Mouse (Mus musculus): ENCODE data around the gene Ss18l1. TPM values are rescaled to one million over a fixed set of nuclear protein-coding genes. Genes with fewer than 3 reads are reported as not detected.

The Ss18l1 gene
- polyA plus RNA-seq, 1 experiment from 2014 or later, result 1.6 TPM

DNA sequence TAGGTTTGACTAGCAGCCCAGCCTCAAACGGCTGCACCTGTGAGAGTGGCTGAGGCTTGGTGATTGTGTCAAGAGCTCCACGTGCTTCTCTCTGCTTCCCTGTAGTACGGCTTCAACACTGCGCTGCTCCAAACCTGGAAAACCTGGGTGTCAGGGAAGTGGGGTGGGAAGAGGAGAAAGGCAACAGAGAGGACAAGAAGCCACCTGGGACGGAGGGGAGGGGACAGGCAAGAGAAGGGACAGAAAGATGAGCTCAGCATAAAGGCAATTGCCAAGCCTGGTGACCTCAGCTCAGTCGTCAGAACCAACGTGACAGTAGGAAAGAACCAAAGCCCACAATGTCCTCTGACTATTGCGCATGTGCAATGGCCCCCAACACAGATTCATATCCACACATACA, 21.4 kb upstream of the Ss18l1 start:
- no peak for ATAC-seq
- no peak overlapping the region for H3K4me3 ChIP-seq
- H3K9me3 ChIP-seq (replicated peaks), result no peaks in the 10 kb centered on the region
- no peak overlapping the region for H3K4me2 ChIP-seq
- no peaks in the 10 kb centered on the region for H3K36me3 ChIP-seq
- peaks cover 15% of the 10 kb centered on the region for H3K4me1 ChIP-seq
- H3K27ac ChIP-seq, result no peak overlapping the region
- 65% methylated on average over 8 of the region's 8 CpGs for WGBS (ENCODE audit: insufficient replicate concordance)
- H3K27me3 ChIP-seq (replicated peaks), result peaks cover 48% of the 10 kb centered on the region
- H3K9ac ChIP-seq, result no peak overlapping the region

DNA sequence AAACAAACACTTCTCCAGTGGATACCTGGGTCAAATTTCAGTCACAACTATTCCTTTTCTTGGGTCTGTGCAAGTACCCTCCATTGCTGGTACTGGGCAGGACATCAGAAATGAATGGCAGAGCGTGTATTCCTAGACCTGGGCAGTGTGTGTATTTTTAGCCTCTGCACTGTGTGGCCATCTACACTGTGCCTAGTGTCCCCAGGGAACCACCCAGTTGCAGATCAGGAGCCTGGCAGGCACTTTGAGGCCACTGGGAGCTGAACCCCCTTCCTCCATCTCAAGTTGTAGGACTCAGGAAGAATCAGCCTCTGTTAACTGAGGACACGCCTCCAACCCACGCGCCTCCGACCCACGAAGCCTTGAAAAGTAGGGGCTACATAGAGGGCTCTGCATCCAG, 19.6 kb upstream of the Ss18l1 start:
- Histone ChIP-seq H3K9ac (no peak overlapping the region), H3K4me3 (no peak overlapping the region), H3K4me1 (peaks cover 34% of the 10 kb centered on the region), H3K9me3 (replicated peaks) (no peaks in the 10 kb centered on the region), H3K27me3 (replicated peaks) (peaks cover 48% of the 10 kb centered on the region), H3K4me2 (no peak overlapping the region), H3K36me3 (peaks cover 6% of the 10 kb centered on the region), H3K27ac (no peak overlapping the region)
- WGBS (ENCODE audit: insufficient replicate concordance), result 63% methylated on average over 6 of the region's 6 CpGs
- no peak for ATAC-seq

DNA sequence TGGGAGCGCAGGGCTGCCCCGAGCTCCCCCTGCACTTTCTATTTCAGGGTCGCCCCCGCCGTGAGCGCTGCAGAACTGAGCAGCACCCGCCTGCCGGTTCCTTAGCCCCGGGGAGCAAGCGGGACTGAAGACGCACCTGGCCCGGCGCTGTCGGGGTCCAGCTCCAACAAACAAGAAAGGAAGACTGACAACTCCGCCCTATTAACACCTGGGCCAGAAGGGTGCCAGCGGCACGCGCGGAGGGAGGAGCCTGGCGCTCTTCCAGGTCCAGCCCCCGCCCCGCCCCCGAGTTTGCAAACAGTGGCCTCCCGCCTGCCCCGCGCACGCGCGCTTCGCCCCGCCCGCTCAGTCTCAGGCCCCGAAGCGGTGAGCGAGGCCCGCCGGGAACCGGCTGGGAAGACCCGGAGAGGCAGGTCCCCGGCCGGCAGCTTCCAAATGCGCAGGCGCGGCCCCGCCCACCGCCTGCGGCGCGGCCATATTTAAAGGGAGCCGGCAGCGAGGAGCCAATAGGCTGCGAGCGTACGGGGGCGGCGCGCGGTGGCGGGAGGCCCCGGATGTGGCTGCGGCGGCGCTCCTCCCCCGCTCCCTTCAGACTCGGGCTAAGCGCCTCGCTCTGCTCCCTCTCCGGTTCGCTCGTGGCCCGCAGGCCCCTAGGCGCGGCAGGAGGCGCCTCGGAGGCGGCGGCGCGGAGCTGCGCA, 17.8 kb upstream of the Ss18l1 start, which contains the start of gene Lsm14b:
TSS of gene Lsm14b (plus strand) at position 587 of the 698 bp plus-strand sequence.
- peaks cover 42% of the 10 kb centered on the region for H3K4me1 ChIP-seq
- no peaks in the 10 kb centered on the region for H3K9me3 ChIP-seq (replicated peaks)
- peak within 1 kb of the TSS; percentile 95 for H3K27ac ChIP-seq
- WGBS (ENCODE audit: insufficient replicate concordance), result under 1% methylated on average over 79 of the region's 80 CpGs
- H3K9ac ChIP-seq, result peak within 1 kb of the TSS; percentile 82
- peaks cover 24% of the 10 kb centered on the region for H3K36me3 ChIP-seq
- H3K4me3 ChIP-seq, result peak within 1 kb of the TSS; percentile 80
- peak; percentile 95 for ATAC-seq
- peaks cover 39% of the 10 kb centered on the region for H3K27me3 ChIP-seq (replicated peaks)
- peak within 1 kb of the TSS; percentile 97 for H3K4me2 ChIP-seq

DNA sequence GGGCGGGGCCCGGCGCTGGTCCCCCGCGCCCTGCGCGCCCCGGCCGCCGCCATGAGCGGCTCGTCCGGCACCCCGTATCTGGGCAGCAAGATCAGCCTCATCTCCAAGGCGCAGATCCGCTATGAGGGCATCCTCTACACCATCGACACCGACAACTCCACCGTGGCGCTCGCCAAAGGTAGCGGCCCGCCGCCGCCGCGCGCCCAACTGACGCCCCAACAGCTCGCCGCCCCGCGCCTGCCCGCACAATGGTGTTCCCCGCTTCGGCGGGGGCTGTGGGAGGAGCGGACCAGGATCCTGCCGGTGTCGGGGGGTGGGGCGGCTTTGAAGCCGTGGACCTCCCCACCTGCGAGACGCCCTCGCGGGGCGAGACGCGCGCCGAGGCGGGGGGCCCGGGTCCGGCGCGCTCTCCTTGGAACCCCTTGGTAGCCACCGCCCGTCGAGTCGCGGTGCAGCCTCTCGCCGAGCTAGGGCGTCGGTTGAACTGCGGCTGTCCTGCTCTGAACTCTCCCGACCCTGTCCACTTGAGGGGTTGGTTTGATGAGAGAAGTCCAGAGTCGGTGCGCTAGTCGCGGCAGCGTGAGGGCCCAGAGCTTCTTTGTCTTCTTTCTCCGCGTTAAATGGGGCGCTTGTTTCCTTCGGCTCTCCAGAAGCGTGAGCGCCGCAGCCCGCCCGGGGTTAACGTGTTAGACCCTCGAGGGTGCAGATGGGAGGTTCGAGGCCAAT, 17.0 kb upstream of the Ss18l1 start:
- H3K36me3 ChIP-seq, result peaks cover 32% of the 10 kb centered on the region
- H3K27ac ChIP-seq, result peak overlapping the region; percentile 95
- H3K4me3 ChIP-seq, result peak overlapping the region; percentile 80
- H3K27me3 ChIP-seq (replicated peaks), result peaks cover 31% of the 10 kb centered on the region
- under 1% methylated on average over 83 of the region's 84 CpGs for WGBS (ENCODE audit: insufficient replicate concordance)
- ATAC-seq, result peak; percentile 2; the same call in 1 of the 2 replicates
- peaks cover 42% of the 10 kb centered on the region for H3K4me1 ChIP-seq
- H3K9ac ChIP-seq, result peak overlapping the region; percentile 82
- H3K4me2 ChIP-seq, result peak overlapping the region; percentile 97
- no peaks in the 10 kb centered on the region for H3K9me3 ChIP-seq (replicated peaks)

DNA sequence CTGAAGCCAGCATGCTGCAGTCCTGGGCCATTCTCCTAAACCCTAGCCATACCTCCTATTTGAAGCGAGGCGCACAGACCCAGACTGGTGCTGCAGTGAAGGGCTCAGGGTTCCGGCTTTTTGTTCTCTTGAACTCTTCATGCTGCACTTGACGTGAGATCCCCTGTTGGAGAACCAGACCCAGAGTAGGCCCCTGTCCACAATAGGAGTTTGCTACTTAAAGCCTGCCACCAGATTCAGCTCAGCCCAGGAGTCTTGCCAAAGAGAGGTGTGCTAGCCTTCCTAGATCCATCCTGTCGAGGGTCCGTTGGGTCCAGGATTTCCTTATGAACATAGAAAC, 16.5 kb upstream of the Ss18l1 start:
- Histone ChIP-seq H3K9me3 (replicated peaks) (no peaks in the 10 kb centered on the region), H3K4me3 (peak overlapping the region; percentile 80), H3K4me2 (peak overlapping the region; percentile 97), H3K27me3 (replicated peaks) (peaks cover 26% of the 10 kb centered on the region), H3K27ac (no peak overlapping the region), H3K9ac (peak overlapping the region; percentile 82), H3K36me3 (peaks cover 37% of the 10 kb centered on the region), H3K4me1 (peaks cover 42% of the 10 kb centered on the region)
- no peak for ATAC-seq
- WGBS (ENCODE audit: insufficient replicate concordance), result 21% methylated on average over 6 of the region's 6 CpGs

DNA sequence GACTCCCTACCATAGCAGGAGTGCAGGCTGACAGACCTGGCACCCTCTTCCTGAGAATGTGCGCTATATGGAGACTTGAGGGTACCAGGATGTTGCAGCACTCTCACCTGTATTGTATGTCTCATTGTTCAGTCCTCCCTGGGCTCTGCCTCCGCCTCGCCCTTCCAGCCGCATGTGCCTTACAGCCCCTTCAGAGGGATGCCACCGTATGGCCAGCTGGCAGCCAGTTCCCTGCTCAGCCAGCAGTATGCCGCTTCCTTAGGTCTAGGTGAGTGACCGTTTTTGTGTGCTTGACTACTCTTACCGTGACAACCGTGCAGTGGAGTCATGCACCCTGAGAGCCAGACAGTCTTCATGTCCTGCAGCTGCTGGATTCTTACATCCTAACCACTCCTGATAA, 14.5 kb upstream of the Ss18l1 start:
- Histone ChIP-seq H3K4me3 (no peak overlapping the region), H3K27me3 (replicated peaks) (peaks cover 7% of the 10 kb centered on the region)

DNA sequence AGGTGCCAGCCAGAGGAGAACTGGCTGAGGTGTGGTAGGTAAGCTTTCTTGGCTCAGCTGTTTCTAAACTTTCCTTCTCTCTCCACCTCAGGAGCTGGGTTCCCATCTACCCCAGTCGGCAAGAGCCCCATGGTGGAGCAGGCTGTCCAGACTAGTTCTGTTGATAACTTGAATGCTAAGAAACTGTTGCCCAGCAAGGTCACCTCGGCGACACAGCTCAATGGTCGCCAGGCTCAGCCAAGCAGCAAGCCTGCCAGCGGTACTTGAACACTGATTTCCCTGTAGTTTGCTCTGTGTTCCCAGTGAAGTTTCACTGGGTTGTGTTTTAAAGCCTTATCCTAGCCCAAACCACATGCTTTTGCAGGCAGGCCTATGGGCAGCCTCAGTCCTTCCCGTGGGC, 11.0 kb upstream of the Ss18l1 start:
- H3K27me3 ChIP-seq (replicated peaks), result no peaks in the 10 kb centered on the region
- H3K4me3 ChIP-seq, result no peak overlapping the region
- WGBS (ENCODE audit: insufficient replicate concordance), result 80% methylated on average over 6 of the region's 6 CpGs
- H3K9me3 ChIP-seq (replicated peaks), result no peaks in the 10 kb centered on the region
- no peak overlapping the region for H3K4me2 ChIP-seq
- no peak overlapping the region for H3K9ac ChIP-seq
- no peak for ATAC-seq
- peaks cover 23% of the 10 kb centered on the region for H3K4me1 ChIP-seq
- H3K27ac ChIP-seq, result no peak overlapping the region
- peaks cover 91% of the 10 kb centered on the region for H3K36me3 ChIP-seq

More for the DNA sequence above, 14.5 kb upstream of the Ss18l1 start:
- ATAC-seq, result no peak
- no peak overlapping the region for H3K4me2 ChIP-seq
- no peak overlapping the region for H3K9ac ChIP-seq
- no peak overlapping the region for H3K27ac ChIP-seq
- H3K4me1 ChIP-seq, result peaks cover 42% of the 10 kb centered on the region
- peaks cover 56% of the 10 kb centered on the region for H3K36me3 ChIP-seq
- H3K9me3 ChIP-seq (replicated peaks), result no peaks in the 10 kb centered on the region
- 88% methylated on average over 9 of the region's 9 CpGs for WGBS (ENCODE audit: insufficient replicate concordance)

DNA sequence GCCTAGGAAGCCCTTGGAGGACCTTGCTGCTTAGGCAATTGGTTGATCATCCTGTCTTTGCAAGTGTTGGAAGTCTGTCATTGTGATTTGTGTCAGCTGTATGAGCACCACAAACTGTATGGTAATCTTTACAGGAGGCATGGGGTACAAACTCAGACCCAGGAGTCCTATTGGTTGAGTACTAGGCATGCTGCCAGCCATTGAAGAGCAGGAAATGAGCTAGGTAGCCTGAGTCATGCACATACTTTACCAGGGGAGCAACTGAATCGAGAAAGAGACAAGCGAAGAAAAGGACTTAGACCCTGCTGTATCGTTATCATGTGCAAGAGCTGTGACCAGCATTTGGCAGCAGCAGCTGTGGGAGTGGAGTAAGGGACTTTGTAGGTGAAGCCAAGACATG, 9.4 kb upstream of the Ss18l1 start:
- Histone ChIP-seq H3K4me1 (peaks cover 7% of the 10 kb centered on the region), H3K4me2 (no peak overlapping the region), H3K27me3 (replicated peaks) (no peaks in the 10 kb centered on the region), H3K36me3 (peaks cover 100% of the 10 kb centered on the region), H3K9ac (no peak overlapping the region), H3K4me3 (no peak overlapping the region), H3K27ac (no peak overlapping the region), H3K9me3 (replicated peaks) (no peaks in the 10 kb centered on the region)
- WGBS (ENCODE audit: insufficient replicate concordance), result 84% methylated on average over 3 of the region's 3 CpGs
- no peak for ATAC-seq

DNA sequence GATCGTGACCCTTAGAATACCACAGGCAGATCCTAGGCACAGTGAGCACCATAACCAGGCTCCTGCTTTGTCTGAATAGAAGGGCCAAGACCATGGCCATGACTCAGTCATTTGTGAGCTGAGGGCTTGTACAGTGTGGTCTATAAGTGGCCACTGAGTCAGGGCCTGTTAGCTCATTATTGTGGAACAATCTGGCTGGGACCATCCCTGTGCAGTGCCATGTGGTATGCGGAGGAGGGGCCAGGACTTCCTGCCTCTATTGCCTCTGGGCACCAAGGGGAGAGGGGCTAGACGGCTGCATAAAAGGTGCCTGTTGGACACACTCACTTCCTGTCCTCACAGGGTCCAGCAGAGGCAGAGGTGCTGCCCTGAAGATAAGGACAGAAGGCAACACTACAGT, 8.4 kb upstream of the Ss18l1 start:
- ATAC-seq, result 0 out of 2 replicates have a peak, but pooled peaks have one; percentile 18
- Histone ChIP-seq H3K4me3 (no peak overlapping the region), H3K4me2 (no peak overlapping the region), H3K9me3 (replicated peaks) (no peaks in the 10 kb centered on the region), H3K4me1 (no peaks in the 10 kb centered on the region), H3K9ac (no peak overlapping the region), H3K27me3 (replicated peaks) (no peaks in the 10 kb centered on the region), H3K27ac (no peak overlapping the region), H3K36me3 (peaks cover 100% of the 10 kb centered on the region)
- 66% methylated on average over 3 of the region's 3 CpGs for WGBS (ENCODE audit: insufficient replicate concordance)

DNA sequence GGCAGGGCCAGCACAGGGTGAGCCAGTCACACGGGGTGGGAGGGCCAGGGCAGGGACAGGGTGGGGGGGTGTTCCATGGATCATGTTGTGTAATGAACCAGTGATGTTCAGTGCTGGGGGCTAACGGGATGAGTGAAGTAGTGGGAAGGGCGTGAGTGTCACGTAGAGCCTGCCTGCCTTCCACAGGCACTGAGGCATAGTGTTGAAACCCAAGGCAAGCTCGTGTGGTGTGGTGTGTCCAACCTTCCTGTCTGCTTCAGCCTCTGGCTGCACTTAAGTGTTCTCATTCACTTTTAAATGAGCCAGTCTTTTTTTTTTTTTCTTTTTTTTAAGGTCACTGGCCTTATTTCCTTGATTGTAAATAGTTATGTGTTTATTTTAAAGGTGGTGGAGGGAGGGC, 7.6 kb upstream of the Ss18l1 start:
- Histone ChIP-seq H3K4me3 (no peak overlapping the region), H3K4me1 (peaks cover 4% of the 10 kb centered on the region), H3K36me3 (peaks cover 100% of the 10 kb centered on the region), H3K27ac (no peak overlapping the region), H3K9ac (no peak overlapping the region), H3K27me3 (replicated peaks) (no peaks in the 10 kb centered on the region), H3K4me2 (no peak overlapping the region), H3K9me3 (replicated peaks) (no peaks in the 10 kb centered on the region)
- 57% methylated on average over 5 of the region's 5 CpGs for WGBS (ENCODE audit: insufficient replicate concordance)
- no peak for ATAC-seq

DNA sequence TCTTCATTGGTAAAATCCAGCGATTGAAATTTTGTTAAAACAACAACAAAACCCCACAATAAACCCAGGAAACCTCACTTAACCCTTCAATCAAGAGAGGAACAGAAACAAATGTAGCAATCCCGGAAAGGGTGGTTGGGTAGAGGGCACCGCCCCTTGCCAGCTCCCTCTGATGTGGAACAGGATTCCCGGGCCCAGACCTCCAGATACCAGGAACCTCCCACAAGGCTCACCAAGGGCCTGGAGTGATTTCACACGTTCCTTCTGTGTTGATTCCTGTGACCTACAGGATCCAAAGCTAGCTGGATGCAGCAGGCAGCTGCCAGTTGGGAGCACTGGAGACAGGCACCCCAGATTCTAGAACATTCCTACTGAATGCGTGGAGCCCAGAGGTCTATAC, 1.9 kb upstream of the Ss18l1 start:
- Histone ChIP-seq H3K4me2 (peak overlapping the region; percentile 97), H3K9ac (peak overlapping the region; percentile 90), H3K27me3 (replicated peaks) (peaks cover 17% of the 10 kb centered on the region; the same call in 1 of the 2 replicates), H3K27ac (peak overlapping the region; percentile 53; the same call in 1 of the 2 replicates), H3K36me3 (peaks cover 45% of the 10 kb centered on the region), H3K4me3 (peak overlapping the region; percentile 96), H3K4me1 (peaks cover 38% of the 10 kb centered on the region), H3K9me3 (replicated peaks) (no peaks in the 10 kb centered on the region)
- WGBS (ENCODE audit: insufficient replicate concordance), result 51% methylated on average over 6 of the region's 6 CpGs
- no peak for ATAC-seq

DNA sequence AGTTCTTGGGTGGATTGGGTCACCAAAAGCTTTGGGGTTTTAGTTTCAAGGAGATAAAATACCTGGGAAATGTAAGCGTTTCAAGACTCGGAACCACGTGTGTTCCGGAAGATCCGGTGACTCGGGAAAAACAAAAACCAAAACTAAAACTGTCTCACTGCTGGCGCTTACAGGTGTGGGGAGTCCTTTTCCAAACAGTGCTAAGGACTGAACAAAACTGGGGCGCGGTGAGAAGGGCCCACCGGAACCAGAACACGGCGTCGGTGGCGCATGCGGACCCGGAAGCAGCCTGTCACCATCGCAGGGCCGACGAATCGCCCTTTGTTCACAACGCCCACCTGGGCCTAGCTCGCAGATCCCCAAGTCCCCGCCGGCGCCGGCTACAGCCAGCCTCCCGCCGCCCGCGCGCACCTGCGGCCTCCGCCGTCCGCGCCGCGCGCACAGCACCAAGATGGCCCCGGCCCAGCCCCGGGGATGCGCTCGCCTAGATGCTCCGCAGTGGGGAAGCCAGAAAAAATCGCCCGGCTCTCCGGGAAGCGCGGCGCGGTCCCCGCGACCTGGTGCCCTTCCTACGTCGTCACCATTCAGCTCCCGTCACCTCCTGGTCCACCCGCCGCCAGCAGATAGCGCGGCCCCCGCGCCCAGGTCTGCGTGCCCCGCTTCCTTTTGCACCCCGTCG, 593 bp upstream of the Ss18l1 start:
- Histone ChIP-seq H3K9ac (peak overlapping the region; percentile 90), H3K9me3 (replicated peaks) (no peaks in the 10 kb centered on the region), H3K4me2 (peak overlapping the region; percentile 97), H3K27me3 (replicated peaks) (peaks cover 17% of the 10 kb centered on the region; the same call in 1 of the 2 replicates), H3K27ac (peak overlapping the region; percentile 92), H3K4me1 (peaks cover 38% of the 10 kb centered on the region), H3K36me3 (peaks cover 32% of the 10 kb centered on the region), H3K4me3 (peak overlapping the region; percentile 96)
- peak; percentile 62 for ATAC-seq
- WGBS (ENCODE audit: insufficient replicate concordance), result under 1% methylated on average over 60 of the region's 66 CpGs

All from liver, embryonic 12.5 days (tissue).